35 mouse cellular contexts compared by ENCODE assay signal in the genomic region with DNA sequence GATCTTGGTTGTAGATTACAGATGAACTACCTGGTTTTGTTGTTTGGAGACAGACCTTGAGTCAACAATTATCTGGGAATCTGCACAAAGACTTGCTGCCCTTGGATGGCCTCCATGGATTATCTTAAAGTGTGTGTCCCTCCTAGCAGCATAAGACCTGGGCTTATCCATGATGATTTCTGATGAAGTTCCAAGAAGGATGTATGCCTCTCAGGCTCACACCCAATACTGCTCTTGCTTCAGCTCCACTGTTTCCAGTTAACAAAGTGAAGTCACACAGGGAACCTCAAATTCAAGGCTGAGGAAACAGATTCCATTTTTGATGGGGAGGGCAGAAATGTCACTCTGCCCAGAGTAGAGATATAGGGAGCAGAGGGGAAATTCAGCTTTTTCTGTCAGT.
"Had no signal": no experiment of that assay in that cellular context is flagged by ENCODE, and none has a peak within 500 bp of the region (broad histone marks: within the 10 kb centered on the region; RNA-seq: fewer than 3 reads in every experiment).

No protein-coding gene starts in this region.

- H3K4me1 ChIP-seq: heart, embryonic 12.5 days; heart, embryonic 15.5 days; hindbrain, embryonic 10.5 days; hindbrain, embryonic 12.5 days; hindbrain, embryonic 13.5 days; hindbrain, embryonic 15.5 days; intestine, embryonic 15.5 days had no signal

- DNase-seq: heart, postnatal 10 days; heart, postnatal 14 days; heart, postnatal 36 days; heart, postnatal 4 days; kidney, adult 11 months; kidney, adult 18-20 months; kidney, adult 2 months; kidney, adult 8-10 months; kidney, adult 9 months; kidney, postnatal 10 days; kidney, postnatal 14 days; kidney, postnatal 25 days; kidney, postnatal 36 days; kidney, postnatal 4 days; layer of hippocampus, adult 9-11 months; layer of hippocampus, postnatal 36 days had no signal

- H3K27ac ChIP-seq: heart, embryonic 10.5 days; heart, embryonic 13.5 days; heart, embryonic 15.5 days; hindbrain, embryonic 10.5 days; hindbrain, embryonic 12.5 days; hindbrain, embryonic 13.5 days; hindbrain, embryonic 14.5 days; hindbrain, embryonic 15.5 days; hindbrain, postnatal 0 days; intestine, embryonic 15.5 days; kidney, embryonic 15.5 days; kidney, postnatal 0 days; layer of hippocampus, adult 2 months had no signal

- H3K27me3 ChIP-seq: heart, embryonic 12.5 days; heart, embryonic 13.5 days; heart, embryonic 15.5 days; hindbrain, embryonic 12.5 days; hindbrain, embryonic 13.5 days; hindbrain, embryonic 15.5 days; intestine, embryonic 15.5 days; kidney, embryonic 15.5 days had no signal

- H3K36me3 ChIP-seq: heart, embryonic 10.5 days; heart, embryonic 12.5 days; heart, embryonic 13.5 days; heart, embryonic 15.5 days; hindbrain, embryonic 10.5 days; hindbrain, embryonic 12.5 days; hindbrain, embryonic 13.5 days; hindbrain, embryonic 15.5 days; intestine, embryonic 15.5 days; kidney, embryonic 15.5 days had no signal

- H3K4me2 ChIP-seq: heart, embryonic 11.5 days; heart, embryonic 12.5 days; heart, embryonic 13.5 days; heart, embryonic 15.5 days; hindbrain, embryonic 12.5 days; hindbrain, embryonic 13.5 days; hindbrain, embryonic 14.5 days; hindbrain, embryonic 15.5 days; intestine, embryonic 15.5 days; kidney, embryonic 15.5 days had no signal

- H3K4me3 ChIP-seq: heart, embryonic 10.5 days; heart, embryonic 12.5 days; heart, embryonic 13.5 days; heart, embryonic 15.5 days; hindbrain, embryonic 10.5 days; hindbrain, embryonic 12.5 days; hindbrain, embryonic 13.5 days; hindbrain, embryonic 15.5 days; intestine, embryonic 15.5 days; kidney, embryonic 15.5 days; layer of hippocampus, adult 2 months had no signal

- H3K9ac ChIP-seq: heart, embryonic 12.5 days; heart, embryonic 13.5 days; heart, embryonic 15.5 days; hindbrain, embryonic 12.5 days; hindbrain, embryonic 13.5 days; hindbrain, embryonic 14.5 days; hindbrain, embryonic 15.5 days; intestine, embryonic 15.5 days; kidney, embryonic 15.5 days had no signal

- H3K9me3 ChIP-seq: heart, embryonic 10.5 days; heart, embryonic 12.5 days; heart, embryonic 13.5 days; heart, embryonic 15.5 days; hindbrain, embryonic 10.5 days; hindbrain, embryonic 12.5 days; hindbrain, embryonic 13.5 days; hindbrain, embryonic 15.5 days; intestine, embryonic 15.5 days; kidney, embryonic 15.5 days had no signal

- ATAC-seq: hindbrain, embryonic 16.5 days; hindbrain, postnatal 0 days; inflammation-experienced regulatory T-cells, adult 6 months; intestine, embryonic 15.5 days; intestine, embryonic 16.5 days; intestine, postnatal 0 days had no signal
